ENCODE assay signal across 22 mouse cellular contexts in genomic region chr13:16007748-16008147, GRCm38 (mm10).
"Had no signal": no experiment of that assay in that cellular context is flagged by ENCODE, and none has a peak within 500 bp of the region (broad histone marks: within the 10 kb centered on the region; RNA-seq: fewer than 3 reads in every experiment).

No protein-coding gene starts in this region.

- H3K27me3 ChIP-seq: intestine, embryonic 15.5 days; limb, embryonic 12.5 days had no signal

- H3K27ac ChIP-seq: gastrocnemius, adult 2 months; heart, adult 2 months; heart, embryonic 10.5 days; hindbrain, embryonic 10.5 days; hindbrain, embryonic 12.5 days; hindbrain, embryonic 14.5 days; intestine, embryonic 15.5 days; limb, embryonic 12.5 days had no signal

- H3K4me3 ChIP-seq: gastrocnemius, adult 2 months; heart, adult 2 months; heart, embryonic 10.5 days; heart, embryonic 12.5 days; hindbrain, embryonic 10.5 days; hindbrain, embryonic 12.5 days; intestine, embryonic 15.5 days; layer of hippocampus, adult 2 months; limb, embryonic 12.5 days; liver, embryonic 13.5 days; liver, embryonic 15.5 days had no signal

- DNase-seq: gastrocnemius, adult 2 months; gastrocnemius, postnatal 10 days; gastrocnemius, postnatal 25 days; heart, adult 2 months; heart, postnatal 10 days; heart, postnatal 4 days; kidney, adult 18-20 months; kidney, postnatal 10 days; kidney, postnatal 25 days; kidney, postnatal 4 days; layer of hippocampus, postnatal 36 days; left cerebral cortex, postnatal 4 days; liver, embryonic 13.5 days had no signal

- H3K36me3 ChIP-seq: heart, embryonic 10.5 days; heart, embryonic 12.5 days; hindbrain, embryonic 10.5 days; hindbrain, embryonic 12.5 days; intestine, embryonic 15.5 days; limb, embryonic 12.5 days; liver, embryonic 13.5 days; liver, embryonic 15.5 days had no signal

- H3K4me1 ChIP-seq: heart, embryonic 10.5 days; intestine, embryonic 15.5 days; liver, embryonic 15.5 days had no signal

- H3K9ac ChIP-seq: heart, embryonic 12.5 days; hindbrain, embryonic 12.5 days; hindbrain, embryonic 14.5 days; intestine, embryonic 15.5 days; limb, embryonic 12.5 days; liver, embryonic 13.5 days; liver, embryonic 15.5 days had no signal
